Mouse (Mus musculus): Measurements from ENCODE around the gene Zfp764.
A peak's percentile ranks its signal among the peaks of the same experiment; 100 is the strongest.
"Not testable (repeated sequence)": the region's sequence is repeated elsewhere in the genome, so short reads cannot be mapped to it uniquely, and the experiment has no call there.

Gene Zfp764

DNA sequence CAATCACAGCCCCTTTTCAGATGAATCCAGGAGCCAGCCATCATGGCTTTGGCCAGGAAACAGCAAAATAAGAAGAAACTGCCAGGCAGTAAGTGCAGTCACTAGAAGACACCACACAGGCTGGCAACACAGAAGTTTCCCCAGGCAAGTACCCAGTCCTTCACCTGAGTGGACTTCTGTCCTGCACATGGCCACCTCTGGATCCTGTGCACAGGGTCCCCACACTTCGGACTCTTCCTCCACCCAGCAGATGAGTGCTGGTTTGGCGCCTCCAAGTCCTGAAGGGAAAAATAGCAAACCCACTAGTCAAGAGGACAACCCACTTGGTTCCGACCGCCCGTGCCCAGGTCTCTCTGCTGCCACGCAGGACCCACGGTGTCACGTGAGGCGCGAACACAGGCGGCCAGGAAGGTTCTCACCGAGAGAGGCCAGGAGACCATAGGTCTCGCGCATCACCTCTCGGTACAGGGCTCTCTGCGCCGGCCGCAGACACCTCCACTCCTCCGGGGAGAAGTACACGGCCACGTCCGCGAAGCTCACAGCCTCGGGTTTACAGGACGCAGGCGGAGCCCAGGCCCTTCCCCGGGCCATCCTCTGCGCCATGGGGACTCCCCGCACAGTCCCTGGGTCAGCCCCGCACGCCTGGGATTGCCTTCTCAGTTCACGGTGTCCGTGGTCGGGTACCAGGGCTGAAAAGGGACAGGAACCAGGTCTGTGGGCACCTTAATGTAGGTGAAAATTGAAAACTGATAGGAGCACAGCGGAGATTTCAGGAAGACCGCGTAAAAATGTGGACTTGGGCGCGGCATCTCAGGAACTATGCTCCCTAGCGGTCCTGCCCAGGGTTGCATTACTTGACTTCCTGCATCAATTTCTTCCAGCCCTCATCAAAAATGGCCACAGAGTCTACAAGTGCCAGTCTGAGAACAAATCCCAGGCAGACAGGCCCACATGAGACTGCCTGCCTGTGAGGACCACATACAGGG is at the start of gene Zfp764:
TSS of gene Zfp764 (minus strand) at position 821 of the 986 bp plus-strand sequence.
- DNase-seq (ENCODE audit: low spot score) = peak; percentile 79

DNA sequence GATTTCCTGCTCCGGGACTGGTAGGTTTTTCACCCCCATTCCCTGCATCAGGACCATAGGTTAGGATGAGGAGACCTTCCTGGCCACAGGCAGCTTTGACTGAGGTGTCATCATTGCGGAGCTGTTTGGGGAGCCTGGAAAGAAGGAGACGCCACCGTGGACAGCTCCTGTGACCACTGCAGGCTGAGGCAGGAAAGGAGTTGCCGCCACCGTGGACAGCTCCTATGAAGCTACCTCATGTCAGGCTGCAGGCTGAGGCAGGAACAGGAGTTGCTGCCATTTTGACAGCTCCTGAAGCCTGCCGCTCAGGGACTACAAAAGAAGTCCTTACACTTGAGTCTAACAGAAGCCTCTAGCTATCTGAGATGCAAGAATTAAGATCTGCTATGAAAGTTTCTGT is 48.3 kb upstream of the Zfp764 start:
- no peak for DNase-seq (ENCODE audit: low spot score)

DNA sequence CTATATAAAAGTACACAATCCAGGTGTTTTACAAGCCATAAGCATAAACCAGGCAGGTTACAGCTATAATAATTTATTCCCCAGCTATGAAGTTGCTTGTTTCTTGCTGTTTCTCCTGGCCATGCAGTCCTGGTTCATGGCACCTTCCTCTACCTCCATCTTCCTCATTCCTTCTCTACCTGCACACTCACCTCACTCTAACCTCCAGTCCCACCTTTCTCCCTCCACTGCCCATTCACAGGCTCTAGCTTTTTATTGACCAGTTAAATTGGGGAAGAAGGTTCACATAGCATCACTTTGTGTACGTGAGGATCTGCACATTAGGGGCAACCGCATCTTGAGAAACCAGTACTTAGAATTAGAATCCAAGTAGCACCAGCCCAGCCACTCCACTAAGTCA is 46.4 kb upstream of the Zfp764 start:
- no peak for DNase-seq (ENCODE audit: low spot score)

DNA sequence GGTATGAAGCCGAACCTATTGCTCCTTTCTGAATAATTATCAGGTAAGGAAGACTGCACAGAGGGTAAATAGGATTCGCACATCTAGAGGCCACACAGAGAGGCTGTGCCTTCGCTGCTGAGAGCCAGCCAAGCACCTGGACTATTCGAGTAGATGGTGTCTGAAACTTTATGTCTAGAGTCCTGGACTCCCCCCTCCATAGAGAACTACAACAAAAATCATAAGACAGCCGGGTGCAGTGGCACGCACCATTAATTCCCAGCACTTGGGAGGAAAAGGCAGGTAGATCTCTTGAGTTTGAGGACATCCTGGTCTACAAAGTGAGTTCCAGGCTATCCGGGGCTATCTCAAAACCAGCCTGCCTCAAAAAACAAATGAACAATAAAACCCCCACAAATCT is 43.3 kb upstream of the Zfp764 start:
- DNase-seq (ENCODE audit: low spot score) = no peak

DNA sequence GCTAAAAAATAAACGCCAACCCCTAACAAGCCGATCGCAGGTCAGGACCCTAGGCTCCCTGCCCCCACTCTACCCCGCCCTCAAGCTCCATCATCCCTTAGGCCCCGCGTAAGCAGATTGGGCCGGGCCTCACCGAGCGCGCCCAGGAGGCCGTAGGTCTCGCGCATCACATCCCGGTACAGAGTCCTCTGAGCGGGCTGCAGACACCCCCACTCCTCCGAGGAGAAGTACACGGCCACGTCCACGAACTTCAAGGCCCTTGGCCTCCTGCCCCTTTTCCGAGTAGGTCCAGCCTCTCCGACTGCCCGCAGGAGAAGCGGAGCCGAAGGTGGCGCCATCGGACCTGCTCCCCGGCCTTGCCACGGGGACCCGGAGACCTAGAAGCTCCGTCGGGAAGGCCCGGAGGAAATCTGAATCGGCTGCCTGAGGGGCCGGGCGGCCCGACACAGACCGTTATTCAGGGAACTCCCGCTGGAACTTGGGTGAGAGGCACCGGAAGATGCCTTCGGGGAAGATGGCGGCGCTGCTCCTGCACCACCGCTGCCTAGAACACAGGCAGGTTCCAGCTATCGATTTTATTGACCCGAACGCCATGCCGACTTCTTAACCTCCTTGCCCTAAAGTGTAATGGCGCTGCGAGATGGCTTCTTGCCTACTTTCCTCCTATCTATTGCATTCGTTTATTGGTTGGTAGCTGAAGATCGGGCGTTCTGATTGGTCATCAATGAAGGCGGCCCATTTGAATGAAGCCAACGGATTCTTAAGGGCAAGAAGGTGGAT is 42.1 kb upstream of the Zfp764 start, which contains the start of gene Zfp689:
TSS of gene Zfp689 (minus strand) at position 638 of the 780 bp plus-strand sequence.
- peak; percentile 99 for DNase-seq (ENCODE audit: low spot score)

DNA sequence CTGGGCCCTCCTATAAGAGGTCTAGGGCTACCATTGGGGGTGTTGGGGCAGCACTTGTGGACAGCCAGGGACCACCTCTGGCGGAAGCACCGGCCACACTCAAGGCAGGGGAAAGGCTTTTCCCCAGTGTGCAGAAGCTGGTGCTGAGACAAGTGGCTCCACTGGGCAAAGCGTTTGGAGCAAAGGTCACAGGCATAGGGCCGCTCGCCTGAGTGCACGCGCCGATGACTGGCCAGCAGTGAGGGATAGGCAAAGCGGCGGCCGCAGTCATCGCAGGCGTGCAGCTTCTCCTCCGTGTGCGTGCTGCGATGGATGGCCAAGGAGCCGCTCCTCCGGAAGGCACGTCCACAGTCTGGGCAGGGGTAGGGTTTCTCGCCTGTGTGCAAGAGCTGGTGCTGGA is 37.4 kb upstream of the Zfp764 start:
- no peak for DNase-seq (ENCODE audit: low spot score)

DNA sequence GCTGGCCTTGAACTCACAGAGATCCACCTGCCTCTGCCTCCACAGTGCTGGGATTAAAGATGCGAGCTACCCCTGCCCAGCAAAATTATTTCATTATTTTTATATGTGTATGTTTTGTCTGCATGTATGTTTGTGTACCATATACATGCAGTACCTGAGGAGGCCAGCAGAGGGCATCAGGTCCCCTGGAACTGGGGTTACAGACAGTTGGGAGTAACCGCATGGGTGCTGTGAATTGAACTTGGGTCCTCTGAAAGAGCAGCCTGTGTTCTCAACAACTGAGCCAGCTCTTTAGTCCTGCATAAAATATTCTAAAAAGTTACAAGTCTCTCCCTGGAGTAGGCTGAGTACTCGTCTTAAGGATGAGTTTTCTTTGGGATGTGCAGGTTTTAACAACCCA is 31.1 kb upstream of the Zfp764 start:
- DNase-seq (ENCODE audit: low spot score) = peak; percentile 24

DNA sequence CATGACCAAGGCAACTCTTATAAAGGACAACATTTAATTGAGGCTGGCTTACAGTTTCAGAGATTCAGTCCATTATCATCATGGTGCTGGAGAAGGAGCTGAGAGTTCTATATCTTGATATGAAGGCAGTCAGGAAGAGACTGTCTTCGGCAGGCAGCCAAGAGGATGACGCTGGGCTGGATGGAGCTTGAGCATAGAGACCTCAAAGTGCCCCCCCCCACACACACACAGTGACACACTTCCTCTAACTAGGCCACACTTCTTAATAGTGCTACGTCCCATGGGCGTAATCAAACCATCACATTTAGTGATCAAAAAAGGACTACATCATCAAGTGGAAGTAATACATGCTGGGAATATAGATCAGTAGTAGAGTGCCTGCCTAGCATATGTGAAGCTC is 28.6 kb upstream of the Zfp764 start:
- no peak for DNase-seq (ENCODE audit: low spot score)

DNA sequence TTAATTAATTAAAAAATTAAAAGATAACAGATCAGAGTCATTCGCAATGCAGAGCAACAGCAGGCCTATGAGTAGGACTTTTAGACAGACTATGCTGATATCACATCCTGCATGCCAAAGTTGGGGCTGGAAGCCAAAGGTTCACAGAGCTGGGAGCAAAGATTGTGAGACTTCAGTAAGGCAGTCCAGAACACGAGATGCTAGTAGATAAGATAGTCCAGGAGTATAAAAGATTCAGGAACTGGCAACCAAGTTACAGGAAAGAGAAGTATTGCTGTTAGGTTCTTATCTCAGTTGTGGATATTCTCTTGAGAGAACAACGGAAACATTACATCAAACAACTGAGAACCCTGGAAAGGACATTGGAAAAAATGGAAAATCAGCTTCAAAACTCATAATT is 19.7 kb upstream of the Zfp764 start:
- DNase-seq (ENCODE audit: low spot score) = no peak

DNA sequence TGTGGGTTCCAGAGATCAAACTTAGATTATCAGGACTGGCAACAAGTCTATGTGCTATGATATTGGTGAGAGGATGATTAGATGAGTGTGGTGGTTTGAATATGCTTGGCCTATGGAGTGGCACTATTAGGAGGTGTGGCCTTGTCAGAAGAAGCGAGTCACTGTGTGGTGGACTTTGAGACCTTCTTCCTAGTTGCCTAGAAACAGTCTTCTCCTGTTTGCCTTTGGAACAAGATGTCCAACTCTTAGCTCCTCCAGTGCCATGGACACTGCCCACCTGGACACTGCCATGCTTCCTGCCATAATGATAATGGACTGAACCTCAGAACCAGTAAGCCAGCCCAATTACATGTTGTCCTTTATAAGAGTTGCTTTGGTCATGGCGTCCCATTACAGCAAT is 19.3 kb upstream of the Zfp764 start:
- DNase-seq (ENCODE audit: low spot score) = no peak

DNA sequence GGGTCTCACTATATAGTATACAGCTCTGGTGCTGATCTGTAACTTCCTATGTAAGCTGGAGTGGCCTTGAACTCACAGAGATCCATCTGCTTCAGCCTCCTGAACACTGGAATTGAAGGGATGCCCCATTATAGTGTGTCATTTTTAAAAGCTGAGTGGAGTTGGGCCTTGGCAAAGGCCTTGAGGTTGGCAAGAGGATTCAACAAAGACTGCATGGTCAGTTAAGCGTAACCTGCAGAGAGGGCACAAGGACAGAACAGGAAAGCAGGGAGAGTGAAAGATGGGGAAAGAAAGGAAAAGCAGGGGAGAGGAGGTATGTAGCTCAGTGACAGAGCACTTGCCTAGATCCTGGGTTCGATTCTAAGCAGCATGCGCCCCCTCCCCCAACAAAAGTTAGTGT is 18.7 kb upstream of the Zfp764 start:
- no peak for DNase-seq (ENCODE audit: low spot score)

DNA sequence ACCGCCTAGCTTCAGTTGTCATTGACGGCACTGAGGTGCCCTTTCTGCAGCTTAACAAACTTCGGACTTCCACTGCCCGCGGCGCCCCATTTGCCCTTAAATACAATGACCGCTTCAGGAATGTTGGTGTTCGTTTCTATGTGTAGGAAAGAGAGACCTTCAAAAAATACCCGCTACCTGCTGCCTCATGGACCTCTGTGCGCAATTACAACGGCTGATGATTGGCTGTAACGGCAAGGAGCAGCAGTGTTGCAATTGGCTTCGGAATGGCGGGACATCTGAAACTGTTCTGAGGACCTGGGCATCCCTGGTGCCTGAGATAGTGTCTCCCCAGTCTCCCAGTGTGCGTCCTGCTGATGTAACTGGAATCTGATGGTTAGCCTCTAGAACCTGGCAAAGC is 15.6 kb upstream of the Zfp764 start:
- DNase-seq (ENCODE audit: low spot score) = peak; percentile 57

DNA sequence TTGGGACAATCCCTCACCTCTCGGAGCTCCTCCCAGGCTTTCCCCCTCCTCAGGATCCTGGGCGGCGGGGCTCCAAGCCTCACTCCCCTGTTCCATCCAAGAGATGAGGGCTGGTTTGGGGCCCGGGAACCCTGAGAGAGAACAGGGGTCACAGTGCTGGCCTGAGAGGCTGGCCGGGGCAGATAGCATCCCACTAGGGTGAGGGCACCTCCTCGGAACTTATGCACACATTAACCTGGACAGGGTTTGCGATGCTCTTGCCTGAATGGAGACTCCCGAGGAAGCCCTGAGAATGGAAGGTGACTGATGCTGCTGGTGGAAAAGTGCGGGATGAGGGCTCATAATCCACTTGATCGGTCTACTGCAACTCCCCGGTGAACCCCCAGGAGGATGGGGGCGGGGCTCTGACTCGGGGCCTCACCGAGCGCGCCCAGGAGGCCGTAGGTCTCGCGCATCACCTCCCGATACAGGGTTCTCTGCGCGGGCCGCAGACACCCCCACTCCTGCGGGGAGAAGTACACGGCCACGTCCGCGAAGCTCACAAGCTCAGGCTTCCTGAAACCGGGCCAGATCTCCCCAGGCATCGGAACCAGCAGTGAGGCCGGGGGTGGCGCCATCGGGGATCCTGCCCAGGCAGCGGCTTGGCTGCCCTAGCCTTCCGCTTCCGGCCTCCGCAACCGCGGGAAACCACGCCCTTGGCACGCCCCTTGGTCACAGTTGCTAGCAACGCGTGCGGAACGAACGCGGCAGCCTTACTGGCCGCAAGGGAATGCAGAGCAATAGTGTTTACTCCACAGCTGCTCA is 15.0 kb upstream of the Zfp764 start, which contains the start of gene Zfp688:
TSS of gene Zfp688 (minus strand) at position 681 of the 804 bp plus-strand sequence.
- DNase-seq (ENCODE audit: low spot score) = peak; percentile 90

DNA sequence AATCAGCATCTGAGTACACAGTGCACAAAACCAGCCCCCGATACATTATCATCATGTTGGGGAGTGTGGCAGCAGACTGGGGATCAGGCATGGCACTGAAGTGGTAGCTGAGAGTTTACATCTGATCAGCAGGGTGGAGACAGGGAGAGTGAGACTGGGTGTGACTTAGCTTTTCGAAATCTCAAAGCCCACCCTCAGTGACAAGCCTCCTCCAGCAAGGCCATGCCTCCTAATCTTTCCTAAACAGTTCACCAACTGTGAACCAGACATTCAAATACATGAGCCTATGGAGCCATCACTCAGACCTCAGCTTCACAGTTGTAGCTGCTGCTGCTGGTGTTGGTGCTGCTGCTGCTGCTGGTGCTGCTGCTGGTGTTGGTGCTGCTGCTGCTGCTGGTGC is 4.8 kb upstream of the Zfp764 start:
- DNase-seq (ENCODE audit: low spot score) = no peak

DNA sequence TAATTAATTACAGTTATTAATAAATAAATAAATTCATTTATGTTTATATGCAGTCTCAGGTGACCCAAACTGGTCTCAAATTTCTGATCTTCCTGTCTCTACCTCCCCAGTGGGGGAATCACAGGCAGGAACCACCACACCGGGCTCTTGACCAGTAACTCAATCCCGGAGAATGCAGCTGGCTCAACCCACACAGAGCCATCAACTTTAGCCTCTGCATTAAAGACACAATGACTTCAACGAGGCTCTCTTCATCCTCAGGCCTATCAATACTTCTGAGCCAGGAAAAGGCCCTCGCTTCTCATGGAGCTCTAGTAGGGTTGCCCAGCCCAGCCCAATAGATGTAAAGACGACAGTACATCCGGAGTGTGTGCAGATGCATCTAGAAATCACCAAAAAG is 2.5 kb downstream of the Zfp764 start:
- DNase-seq (ENCODE audit: low spot score) = not testable (repeated sequence)

DNA sequence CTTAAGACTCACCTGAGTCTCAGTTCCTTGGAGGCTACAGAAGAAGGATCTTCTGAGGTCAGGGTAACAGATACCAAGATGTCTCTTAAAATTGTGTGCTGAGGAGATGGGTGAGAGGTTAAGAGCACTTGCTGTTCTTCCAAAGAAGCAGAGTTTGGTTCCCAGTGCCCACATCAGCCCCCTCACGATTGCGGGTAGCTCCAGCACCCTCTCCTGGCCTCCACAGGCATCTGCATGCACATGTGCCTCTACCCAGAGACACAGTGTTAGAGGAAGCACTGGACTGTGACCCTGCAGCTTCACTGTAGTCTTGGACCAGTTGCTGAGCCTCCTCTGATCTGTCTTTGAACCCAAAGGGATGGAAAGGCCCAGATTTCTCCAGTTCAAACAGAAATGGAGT is 3.6 kb downstream of the Zfp764 start:
- no peak for DNase-seq (ENCODE audit: low spot score)

DNA sequence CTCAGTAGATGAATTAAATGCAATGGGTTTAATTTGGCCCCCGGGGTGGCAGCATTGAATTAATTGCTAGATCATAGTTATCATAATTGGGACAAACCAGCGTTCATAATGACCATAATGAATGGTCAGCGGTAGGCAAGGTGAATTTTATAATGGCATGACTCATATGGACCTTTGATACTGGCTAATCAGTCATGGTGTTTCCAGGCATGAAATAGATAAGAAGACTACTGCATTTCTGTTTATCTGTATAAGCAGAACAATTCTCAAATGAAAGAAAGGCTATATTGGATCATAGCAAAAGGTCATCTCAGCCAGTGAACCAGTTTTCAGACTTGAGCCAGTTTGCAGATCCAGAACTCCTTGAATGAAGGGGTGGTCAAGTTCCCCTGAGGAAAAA is 6.3 kb downstream of the Zfp764 start:
- DNase-seq (ENCODE audit: low spot score) = no peak

DNA sequence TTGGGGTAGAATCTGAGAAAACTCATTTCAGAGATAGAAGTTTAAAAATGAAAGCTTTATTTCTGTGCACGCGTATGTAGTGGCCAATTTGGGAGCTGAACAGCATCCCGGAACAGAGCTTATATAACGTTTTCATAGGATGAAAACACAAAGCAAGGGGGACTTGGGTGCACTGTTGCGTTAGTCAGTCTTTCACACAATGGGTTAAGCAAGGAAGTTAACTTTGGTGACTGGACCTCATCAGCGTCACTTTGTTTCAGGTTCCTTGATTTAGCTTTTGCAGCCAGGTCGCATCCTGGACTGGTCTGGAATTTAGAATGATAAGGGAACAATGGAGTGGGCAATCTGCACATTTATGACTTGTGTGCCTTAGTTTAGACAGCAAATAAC is 12.7 kb downstream of the Zfp764 start:
- no peak for DNase-seq (ENCODE audit: low spot score)

DNA sequence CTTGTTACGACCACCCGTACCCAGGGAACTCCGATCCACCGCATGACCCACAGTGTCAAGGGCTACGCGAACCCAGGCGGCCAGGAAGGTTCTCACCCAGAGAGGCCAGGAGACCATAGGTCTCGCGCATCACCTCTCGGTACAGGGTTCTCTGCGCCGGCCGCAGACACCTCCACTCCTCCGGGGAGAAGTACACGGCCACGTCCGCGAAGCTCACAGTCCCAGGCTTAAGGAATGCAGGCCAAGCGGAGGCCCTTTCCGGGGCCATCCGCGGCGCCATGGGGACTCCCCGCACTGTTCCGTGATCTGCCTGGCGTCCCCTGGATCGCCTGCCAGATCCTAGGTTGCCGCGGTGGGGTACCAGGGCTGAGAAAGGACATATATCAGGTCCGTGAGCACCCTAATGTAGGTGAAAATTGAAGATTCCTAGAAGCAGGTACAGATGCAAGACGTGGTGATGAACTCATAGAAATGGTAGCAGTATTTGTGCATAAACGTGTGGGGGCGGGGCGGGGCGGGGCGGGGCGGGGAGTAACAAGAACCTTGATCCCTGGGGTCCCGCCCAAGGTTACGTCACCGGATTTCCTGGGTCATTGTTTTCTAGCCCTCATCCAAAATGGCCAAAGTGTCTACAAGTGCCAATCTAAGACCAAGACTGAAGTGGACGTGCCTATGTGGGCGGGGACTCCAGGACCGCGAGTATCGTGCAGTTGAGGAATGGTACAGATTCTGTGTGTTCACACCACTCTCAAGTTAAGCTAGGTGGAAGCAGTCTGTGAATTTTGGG is 13.3 kb downstream of the Zfp764 start, which contains the start of gene E430018J23Rik:
TSS of gene E430018J23Rik (minus strand) at position 473 of the 787 bp plus-strand sequence.
- DNase-seq (ENCODE audit: low spot score) = peak; percentile 98

DNA sequence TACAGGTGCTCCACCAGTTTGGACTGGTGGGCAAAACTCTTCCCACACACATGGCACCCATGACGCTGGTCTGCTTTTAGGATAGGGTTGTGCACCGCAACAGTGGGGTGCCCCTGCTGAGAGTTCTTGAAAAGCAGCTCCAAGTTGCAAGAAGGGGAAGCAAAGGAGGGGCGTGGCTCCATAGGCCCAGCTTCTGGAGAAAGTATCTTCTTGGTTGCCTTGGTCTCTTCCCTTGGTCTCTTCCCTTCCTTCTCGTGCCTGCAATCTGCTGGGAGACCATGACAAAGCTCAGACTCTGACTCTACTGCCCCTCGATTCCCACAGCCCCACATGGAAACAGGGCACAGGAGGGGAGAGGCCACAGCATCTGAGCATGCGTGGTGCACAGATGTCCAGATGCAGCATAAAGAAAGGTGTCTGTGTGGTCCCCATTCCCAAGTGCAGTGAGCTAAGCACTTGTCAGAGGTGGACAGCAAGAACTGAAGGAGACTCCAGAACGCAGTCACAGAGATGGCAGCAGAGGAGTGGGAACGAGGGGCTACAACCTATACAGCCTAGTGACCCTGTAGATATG is 14.3 kb downstream of the Zfp764 start:
- DNase-seq (ENCODE audit: low spot score) = no peak

DNA sequence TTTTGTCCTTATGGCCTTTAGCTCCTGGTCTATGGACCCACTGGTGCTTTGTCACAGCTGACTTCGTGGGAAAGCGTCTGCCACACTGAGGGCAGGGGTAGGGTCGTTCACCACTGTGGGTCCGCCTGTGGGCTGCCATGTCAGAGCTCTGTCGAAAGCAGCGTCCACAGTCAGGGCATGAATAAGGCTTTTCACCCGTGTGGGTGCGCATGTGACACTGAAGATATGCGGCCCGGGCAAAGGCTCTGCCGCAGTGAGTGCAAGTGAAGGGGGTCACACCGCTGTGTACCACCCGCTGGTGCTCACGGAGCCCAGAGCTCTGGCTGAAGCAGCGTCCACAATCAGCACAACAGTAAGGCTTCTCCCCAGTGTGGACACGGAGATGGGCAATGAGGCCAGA is 15.1 kb downstream of the Zfp764 start:
- no peak for DNase-seq (ENCODE audit: low spot score)

Data from c-Kit-positive CD71-positive TER-119-positive erythroid progenitor cells, embryonic 14.5 days (primary cell).